ENCODE assay signal across 14 mouse cellular contexts in the genomic region with DNA sequence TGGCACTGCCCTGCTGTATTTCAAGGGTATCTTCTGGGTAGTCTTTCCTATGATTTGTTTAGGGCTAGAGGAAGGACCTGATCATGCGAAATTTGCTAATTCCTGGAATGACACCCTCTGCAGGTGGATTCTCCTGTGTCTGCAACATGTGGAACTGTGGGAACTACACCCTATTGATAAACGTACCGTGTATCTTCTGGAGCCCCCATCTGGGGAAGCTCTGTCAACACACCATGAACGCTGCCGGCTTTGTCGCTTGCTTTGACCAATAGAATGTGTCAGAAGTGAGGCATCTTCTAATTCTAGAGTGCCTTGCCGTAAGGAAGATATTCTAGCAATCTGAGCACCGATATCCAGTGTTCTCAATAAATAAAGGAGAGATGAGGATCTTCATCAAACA. TPM values are rescaled to one million over a fixed set of nuclear protein-coding genes. Genes with fewer than 3 reads are reported as not detected.
"Had no signal": no experiment of that assay in that cellular context is flagged by ENCODE, and none has a peak within 500 bp of the region (broad histone marks: within the 10 kb centered on the region; RNA-seq: fewer than 3 reads in every experiment).

No protein-coding gene starts in this region.

- DNase-seq: kidney, adult 18-20 months; kidney, postnatal 25 days; layer of hippocampus, adult 9-11 months; liver; liver, embryonic 13.5 days; lung, embryonic 14.5 days; lung, postnatal 36 days; retina, postnatal 1 day; right cerebral cortex, postnatal 25 days; thymus, postnatal 25 days had no signal

- ATAC-seq: lung, postnatal 0 days; midbrain, embryonic 13.5 days; midbrain, embryonic 16.5 days had no signal

RNA-seq across cellular contexts. Expression of a gene that starts 28.9 kb away (rescaled TPM):
- total RNA-seq: monocyte, adult 5-6 weeks had no signal
